Mouse (Mus musculus) ovary, adult 18-20 months (tissue): ENCODE results near the gene Traf5.

Source experiments
- DNase-seq: peaks from one replicate; pipeline ENCODE4 v3.0.0; 2022; ENCODE audit warnings: low spot score, mixed read lengths

Traf5 gene

DNA sequence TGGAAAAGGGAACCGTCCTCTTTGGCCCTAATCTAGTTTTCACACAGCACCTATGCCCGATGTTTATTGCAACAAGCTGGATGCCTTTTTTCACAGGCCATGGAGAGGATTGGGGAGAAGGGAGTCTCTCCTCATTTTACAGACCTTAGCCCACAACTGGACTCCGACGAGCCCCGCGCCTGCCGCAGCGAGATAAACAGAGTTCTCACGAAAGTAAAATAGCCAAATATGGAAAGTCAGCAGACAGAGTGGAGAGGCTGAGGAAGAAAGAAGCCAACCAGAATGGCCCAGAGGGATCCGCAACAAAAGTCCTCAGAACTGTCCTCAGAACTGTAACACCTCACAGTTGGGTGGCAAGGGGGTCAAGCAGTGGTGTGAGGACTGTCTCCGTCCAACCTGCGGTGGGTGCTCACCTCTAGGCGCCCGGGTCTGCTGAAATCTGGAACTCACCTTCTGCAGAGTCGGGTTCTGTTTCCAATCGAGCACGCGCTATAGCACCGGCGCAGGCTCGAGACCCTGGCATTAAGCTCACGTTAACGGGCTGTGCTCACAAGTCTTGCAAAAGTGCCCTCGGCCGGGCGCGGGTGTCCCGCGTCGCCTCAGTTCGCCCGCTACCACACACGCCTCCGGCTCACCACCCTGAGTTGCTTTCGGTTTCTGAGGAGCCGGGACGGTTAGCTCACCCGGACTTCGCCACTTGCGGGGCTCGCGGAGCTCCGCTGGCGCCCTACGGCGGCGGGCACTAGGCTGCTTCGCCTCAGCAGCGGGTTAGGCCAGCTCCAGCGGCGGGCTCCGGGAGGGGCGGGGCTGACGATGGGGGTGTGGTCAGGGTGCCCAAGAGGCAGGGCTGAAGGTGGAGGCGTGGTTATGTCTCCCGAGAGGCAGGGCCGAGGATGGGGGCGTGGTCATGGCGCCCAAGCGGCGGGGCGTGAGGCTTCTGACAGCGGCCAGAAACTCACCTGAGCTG is at the start of gene Traf5:
Traf5 (minus strand) TSS at position 754 of the 967 bp plus-strand sequence.
- peak; percentile 96 for DNase-seq

DNA sequence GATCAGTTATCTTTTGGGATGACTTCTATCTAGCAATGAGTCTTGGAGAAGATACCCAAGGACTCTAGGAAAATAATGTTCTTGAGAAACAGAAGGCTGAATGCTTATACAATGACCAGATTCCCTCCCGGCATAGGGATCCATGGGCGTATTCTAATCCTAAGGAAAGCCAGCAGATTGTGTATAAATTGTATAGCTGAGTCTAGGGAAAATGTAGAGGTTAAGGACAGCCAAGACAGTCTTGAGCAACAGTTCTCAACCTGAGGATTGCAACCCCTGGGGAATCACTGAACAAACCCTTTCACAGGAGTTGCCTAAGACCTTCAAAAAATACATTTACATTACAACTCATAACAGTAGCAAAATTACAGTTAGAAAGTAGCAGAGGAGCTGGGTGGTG is 48.0 kb upstream of the Traf5 start:
- DNase-seq, result no peak

DNA sequence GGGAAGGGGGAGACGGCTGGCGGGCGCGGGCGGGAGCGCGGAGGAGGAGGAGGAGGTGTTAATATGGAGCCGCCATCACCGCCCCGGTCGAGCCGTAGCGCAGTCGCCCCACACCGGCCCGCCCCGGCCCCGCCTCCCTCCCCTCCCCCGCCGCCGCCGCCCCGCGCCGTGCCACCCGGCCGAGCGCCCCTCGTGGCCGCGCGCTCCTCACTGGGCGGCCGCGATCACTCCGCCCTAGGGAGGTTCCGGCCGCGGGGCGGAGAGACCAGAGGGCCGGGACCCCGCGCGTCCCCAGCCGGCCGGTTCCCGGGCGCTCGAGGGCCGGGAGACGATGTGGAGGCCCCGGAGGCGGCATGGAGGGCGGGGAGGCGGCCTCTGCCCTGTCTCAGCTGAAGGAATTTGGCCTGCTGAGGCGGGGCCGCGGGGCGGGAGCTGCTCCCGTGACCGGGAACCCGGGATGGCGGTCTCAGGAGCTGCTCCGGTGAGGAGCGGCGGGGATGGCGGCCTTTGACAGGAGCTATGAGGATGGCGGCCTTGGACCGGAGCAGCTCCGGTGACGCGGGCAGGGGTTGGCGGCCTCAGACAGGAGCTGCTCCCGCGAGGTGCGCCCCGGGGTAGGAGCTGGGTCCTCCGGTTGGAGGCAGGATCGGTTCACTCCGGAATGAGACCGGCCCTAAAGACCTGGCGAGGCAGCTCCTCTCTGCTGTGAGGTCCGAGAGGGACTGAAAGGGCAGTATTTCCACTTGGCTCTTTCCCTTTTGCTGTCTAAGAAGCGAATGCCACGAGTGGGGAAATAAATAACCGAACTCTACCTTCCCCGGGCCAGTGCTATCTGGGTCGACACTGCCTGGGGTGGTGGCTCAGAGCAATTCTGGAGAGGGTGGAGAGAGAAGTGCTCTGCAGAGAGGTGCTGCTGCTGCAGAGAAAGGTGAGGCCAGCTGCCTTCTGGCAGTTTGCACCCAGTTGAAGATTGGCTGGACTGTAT is 45.9 kb upstream of the Traf5 start, which contains the start of gene Rcor3:
Rcor3 (minus strand) TSS at position 137 of the 985 bp plus-strand sequence.
- DNase-seq, result peak; percentile 75

DNA sequence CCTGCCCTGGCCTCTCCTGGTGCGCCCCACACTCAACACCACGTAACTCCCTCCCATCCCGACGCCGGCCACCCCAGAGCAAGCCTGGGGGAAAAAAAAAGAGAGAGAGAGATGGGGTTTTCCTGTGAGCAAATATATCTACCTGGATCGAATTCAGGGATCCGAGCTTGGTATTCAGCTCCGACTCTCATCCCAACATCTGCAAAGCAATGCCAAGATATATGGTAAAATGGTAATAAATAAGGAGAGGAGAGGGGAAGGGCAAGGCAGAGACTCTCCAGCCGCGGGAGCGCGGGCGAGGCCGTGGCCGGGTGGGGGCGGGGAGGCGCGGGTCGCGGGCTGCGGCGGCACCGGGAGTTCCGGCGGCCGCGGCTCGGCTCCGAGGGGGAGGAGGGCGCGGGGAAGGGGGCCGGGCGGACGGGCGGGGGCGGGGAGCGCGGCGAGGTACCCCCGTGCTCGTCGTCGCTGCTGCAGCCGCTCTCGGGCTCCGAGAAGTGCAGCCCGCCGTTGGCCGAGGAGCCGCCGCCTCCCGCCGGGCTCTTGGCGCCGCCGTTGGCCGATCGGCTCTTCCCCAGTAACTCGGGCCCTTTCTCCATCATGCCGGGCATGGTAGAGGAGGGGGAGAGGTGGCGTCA is 45.0 kb upstream of the Traf5 start:
- no peak for DNase-seq

DNA sequence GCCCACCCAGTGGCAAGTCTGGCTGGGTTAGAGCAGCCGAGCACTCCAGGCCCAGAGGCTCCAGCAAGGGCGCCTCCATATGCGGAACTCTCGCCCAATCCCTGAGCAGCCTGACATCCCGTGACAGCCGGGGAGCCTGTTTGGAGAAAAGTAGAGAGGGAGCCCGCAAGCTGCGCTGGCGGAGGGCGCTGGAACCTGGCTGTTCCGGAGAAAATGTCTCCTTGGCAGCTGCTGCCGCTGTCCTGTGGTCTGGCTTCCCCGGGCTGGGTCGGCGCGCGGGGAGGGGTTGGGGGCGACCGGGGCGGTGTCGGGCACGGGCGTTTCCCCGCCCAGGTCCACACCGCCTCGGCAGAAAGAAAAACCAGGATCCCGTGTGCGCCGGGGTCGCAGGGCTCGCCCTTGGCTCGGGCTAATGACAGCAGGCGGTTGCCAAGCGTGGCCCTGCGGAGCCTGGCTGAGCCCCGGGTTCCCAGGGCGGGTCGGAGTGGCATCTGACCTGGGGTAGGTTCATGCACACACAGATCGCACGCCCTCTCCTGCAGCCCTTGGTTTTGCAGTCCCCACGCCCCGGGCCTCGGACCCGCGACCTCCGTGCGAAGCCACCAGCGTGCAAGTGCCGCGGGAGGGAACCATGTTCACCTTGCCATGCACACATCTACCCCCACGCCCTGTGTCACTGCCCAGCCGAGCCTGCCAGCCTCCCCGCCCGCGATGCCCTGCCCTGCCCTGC is 44.4 kb upstream of the Traf5 start:
- DNase-seq, result peak; percentile 78

DNA sequence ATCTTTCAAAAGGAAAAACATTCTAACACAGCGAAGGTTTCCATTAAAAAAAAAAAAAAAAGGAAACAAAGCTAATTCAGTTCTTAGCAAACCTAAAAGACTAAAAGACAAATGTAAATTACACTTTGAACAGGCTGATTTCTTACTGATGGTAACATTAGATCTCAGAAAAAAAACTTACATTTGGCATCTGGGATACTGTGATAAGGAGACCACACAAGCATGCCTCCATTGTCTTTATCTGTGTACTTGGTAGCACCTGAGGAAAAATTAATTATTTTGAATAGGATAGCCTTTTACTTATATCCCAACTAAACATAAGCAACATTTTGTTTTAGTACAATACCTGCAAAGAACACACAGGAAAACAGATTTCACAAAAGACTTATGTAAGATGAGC is 37.8 kb upstream of the Traf5 start:
- DNase-seq, result no peak

DNA sequence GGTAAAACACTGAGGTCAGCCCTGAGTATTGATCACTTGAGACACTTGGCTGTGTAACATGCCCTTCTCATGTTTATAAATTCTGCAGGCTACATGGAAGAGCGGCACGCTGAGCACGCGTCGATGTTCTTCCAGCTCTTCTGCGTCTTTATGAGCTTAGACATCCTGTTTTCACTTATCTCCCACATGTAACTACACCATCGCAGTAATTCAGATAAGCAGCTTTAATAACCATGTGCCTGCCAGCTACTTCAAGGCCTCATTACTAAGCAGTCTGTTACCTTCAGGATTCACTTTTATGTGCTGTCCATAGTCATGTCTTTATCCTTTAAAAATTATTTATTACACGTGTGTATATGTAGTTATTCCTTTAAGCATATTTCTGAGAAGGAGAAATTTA is 36.0 kb upstream of the Traf5 start:
- DNase-seq, result no peak

DNA sequence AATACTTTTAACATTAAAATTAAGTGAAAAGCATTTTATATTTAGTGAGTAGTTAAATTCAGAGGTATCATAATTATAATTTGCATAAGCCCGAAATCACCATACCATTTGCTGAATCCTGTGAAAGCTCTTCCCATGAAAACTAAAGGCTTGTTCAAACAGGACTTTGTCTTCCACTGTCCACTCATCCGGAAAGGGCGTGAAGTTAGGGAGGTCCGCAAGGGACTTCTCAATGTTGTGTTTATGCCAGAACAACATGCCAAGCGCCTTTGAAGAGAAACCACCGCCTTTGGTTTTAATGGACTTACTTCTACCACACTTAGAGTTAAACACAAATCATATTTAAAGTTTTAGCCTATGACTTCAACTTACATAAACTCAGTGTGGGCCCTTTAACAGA is 33.4 kb upstream of the Traf5 start:
- no peak for DNase-seq

DNA sequence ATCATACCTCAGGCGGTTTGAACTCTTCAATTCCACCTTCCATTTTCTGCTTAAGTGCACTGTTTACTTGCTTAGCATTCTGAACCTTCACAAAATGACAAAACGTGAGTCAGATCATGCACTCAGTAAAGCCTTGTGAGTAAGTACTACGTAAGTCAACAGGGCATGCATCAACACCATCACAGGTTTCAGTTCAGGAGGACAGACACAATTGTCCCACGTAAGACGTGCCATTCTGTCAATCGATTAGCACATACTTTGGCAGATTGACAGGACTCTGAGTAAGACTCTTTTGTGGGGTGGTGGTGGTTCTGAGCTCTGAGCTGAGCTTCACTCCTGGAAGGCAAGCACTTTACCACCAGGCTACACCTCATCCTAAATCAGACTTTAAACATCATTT is 23.9 kb upstream of the Traf5 start:
- DNase-seq, result no peak

DNA sequence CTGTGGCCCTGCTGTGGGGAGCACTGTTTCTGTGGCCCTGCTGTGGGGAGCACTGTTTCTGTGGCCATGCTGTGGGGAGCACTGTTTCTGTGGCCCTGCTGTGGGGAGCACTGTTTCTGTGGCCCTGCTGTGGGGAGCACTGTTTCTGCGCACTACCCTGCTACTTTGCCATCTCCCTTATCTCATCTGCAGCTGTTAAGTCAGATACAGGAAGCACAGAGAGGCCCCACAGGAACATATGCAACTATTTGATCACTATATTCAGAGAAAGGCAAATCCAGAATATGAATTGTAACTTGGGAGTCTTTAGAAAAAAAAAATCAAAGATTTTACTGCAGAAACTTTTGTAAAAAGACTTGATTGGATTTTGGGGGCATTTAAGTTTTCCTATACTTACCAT is 23.0 kb upstream of the Traf5 start:
- DNase-seq, result no peak

DNA sequence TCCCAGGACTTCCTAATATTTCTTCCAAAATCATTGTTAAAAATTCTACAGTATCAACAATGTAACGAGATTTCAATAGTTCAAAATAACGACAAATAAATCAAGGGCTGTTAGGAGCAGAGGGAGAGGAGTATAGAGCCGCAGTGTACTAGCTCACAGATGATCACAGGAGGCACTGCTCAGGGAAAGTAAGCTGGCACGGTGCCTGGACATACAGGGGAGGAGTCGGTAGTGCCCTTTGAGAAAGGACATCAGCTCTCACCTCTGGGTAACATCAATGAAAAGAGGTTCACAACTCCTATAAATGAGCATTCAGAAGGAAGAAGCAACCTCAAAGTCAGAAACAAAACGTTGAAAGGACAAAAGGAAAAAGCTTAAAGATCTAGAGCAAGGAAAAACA is 16.8 kb upstream of the Traf5 start:
- no peak for DNase-seq

DNA sequence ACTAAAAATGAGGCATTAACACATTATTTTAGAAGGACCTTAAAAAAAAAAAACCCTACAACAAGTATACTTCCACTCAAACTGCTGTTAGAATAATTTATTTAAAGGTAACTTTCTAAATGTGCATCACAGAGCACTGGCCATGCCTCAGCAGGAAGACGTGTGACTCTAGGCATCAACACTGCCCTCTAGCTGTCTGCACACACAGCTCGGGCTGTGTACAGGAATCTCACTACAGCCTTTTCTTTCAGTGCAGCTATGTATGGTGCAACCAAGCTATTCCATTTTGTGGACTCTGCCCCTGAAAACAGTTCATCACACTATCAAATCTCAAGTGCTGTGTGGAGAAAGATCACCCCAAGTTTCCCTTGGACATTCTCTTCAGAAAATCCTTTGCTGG is 15.0 kb upstream of the Traf5 start:
- DNase-seq, result no peak

DNA sequence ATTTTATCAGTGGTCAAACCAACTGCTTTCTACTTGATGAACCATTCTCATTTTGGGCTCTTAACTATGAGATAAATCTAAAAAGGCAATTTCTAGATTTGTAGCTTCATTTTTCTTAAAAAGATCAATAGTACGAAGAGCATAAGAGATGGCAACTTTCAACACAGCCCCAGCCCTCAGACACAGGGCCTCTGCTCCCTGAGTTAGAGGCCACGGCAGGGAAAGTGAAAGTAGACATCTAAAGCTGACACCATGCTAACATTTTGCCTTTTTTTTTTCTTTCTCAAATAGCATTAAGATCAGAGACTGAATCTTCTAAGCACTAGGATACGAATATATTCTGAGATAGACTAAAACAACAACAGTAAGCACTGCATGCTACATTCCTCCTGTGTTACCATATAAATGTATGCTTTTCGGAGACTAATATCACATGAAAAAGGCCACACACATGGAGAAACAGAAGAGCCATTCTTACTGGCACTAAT is 13.6 kb upstream of the Traf5 start:
- DNase-seq, result no peak

DNA sequence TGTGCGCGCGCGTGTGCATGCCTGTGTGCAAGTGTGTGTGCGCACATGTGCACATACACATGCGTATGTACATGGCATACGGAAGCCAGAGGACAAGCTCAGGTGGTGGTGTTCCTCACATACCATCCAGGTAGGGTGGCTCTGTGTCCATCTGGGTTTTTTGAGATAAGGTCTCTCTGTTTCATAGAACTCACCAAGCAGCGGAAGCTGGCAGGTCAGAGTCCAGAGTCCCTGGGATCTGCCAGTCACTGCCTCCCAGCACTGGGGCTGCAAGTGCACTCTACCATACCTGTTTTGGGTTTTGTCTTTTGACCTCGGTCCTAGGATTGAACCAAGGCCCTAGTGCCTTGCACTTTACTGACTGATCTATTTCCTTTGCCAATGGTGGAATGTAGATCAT is 11.7 kb upstream of the Traf5 start:
- no peak for DNase-seq

DNA sequence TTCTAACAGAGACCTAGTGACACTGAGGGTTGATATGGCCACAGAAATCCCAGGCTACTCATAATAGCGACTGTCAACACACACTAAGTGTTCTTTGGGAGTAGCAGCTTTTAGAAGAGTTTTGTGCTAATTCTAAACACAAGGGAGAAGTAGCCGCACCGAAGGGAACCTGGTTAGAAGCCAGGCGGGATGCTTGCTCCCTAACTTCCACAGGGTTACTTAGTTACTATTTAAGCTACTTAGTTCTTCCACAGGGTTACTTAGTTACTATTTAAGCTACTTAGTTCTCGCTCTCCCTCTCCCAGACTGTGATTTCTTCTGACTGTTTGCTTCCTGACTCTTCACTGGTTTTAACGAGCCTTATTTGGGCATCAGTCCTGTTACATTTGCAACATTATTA is 10.8 kb upstream of the Traf5 start:
- no peak for DNase-seq

DNA sequence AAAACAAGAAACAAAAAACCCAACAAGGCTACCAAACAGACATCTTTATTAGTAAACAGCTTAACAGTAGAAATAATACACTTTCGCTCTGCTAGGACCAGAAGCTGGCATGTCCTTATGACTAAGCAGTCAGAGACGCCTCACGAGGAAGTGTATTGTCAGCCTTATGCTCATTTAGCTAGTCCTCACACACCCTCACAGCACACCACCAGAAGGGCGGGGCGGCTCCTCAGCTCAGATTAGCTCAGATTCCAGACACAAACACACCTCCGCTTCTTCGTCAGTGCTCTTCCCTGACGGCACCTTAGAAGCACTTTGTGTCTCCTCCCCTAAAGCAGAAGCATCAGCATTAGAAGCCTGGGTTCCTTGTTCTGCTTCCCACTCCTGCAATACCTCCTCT is 9.0 kb upstream of the Traf5 start:
- DNase-seq, result no peak

DNA sequence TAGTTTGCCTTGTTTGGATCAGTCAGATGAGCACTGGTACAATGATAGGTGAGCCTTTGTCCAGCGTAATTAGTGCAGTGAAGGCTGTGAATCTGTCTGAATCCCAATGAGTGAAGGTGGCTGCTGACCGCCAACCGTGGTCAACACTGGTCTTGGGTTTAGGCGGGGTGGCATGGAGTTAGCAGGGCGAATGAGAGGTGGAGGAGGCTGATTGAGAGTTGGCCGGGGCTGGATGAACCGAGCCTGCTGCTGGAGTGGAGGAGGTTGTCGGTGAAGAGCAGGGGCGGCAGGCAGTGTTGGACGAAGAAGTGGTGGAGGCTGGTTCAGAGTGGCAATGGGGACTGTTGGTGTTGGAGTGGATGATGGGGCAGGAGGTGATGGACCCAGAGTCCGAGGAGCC is 8.4 kb upstream of the Traf5 start:
- DNase-seq, result no peak

DNA sequence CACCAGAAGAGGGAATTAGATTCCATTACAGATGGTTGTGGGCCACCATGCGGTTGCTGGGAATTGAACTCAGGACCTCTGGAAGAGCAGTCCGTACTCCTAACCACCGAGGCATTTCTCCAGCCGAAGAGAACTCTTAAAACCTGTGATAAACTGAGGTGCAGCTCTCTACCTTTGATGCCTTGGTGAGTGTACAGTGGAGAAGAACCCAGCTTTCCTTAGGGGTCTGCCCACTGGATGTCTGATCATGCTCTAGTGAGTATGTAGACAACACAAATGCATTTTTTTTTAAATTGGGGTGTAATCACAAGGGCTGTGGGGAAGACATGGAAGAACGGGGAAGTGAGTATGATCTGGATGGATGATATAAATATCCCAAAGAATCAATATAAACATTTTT is 3.3 kb upstream of the Traf5 start:
- no peak for DNase-seq

DNA sequence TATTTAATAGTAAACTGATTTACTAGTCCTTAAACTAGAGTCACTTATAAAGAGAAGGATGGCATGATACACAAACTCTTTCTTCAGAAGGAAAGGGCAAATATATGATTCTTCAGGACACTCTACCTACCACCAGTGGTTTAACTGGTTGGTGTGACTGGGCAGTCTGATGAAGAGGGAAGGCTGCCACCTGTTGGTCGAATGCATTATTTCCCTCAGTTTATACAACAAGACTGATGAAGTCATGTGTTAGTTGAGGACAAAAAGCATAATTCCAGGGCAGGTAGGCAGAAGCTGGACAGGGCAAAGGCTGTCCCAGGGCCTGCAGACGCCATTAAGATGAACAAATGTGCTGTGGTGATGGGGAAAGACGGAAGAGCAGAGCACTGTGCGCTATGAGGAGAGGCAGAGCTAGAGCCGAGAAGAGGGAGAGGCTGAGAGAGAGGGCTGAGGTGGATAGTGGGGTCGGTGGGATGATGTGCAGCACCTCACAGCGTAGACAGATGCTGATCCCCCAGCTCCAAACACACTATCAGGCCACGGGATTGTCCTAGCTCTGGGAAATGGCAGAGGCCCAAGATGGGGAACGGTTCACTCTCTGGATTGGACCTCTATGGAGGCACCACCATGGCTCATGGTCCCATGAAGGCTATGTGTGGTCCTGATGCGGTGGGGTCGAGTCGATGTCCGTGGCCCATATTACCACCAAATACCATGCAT is 2.3 kb upstream of the Traf5 start:
- DNase-seq, result no peak

DNA sequence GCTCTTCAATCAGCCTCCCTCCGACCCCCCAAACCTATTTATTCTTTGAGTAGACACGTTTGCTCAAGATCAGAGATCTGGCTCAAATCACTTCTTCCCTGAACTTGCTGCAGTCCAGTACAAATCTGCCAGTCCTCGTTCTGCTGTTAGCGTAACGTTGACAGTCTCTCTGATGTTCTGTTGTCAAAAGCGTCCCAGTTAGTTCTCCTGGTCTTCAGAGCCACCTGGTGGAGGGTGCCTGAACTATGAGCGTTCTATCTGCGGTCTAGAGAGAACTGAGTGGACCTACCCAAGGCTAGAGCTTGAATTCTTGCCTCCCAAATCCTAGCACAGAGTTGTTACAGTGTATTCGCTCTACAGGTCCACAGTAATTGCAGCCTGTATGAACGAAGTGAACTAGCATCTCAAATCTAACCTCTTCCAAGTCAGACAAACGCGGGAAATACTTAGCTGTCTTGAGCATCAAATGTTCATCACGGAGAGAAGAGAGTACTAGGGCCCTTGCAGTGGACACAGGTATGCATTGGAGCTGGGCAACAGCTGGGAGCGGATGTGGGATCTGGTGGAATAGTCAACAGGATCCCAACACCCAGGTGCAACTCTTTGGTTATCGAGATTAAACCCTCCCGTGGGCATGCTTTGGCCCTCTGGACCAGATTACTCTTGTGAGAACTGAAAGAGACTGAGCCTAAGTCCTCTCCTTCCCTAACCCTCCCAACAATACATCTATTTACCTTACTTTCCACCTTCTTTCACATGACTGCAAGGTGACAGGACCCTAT is 711 bp upstream of the Traf5 start:
- peak; percentile 70 for DNase-seq
